Mouse (Mus musculus): ENCODE measurements around the gene Daw1.

Gene Daw1

GRCm38 (mm10) chr1:83159603-83160002 lies at the start of gene Daw1:
TSS of gene Daw1 (plus strand) at chr1:83159752.
- DNase-seq = peak; percentile 18

- DNase-seq = no peak
Observed at GRCm38 (mm10) chr1:83110992-83111391, 48.6 kb upstream of the Daw1 start.

GRCm38 (mm10) chr1:83111726-83112125 lies 47.8 kb upstream of the Daw1 start:
- DNase-seq = no peak

GRCm38 (mm10) chr1:83116447-83117137 lies 43.0 kb upstream of the Daw1 start, which contains the start of gene Ccl20:
TSS of gene Ccl20 (plus strand) at chr1:83116766.
- no peak for DNase-seq

GRCm38 (mm10) chr1:83117217-83117616 lies 42.3 kb upstream of the Daw1 start:
- no peak for DNase-seq

GRCm38 (mm10) chr1:83117661-83118060 lies 41.9 kb upstream of the Daw1 start:
- no peak for DNase-seq

GRCm38 (mm10) chr1:83119903-83120302 lies 39.6 kb upstream of the Daw1 start:
- DNase-seq = no peak

GRCm38 (mm10) chr1:83120312-83120711 lies 39.2 kb upstream of the Daw1 start:
- DNase-seq = no peak

- no peak for DNase-seq
Observed at GRCm38 (mm10) chr1:83123201-83123600, 36.4 kb upstream of the Daw1 start.

- DNase-seq = no peak
Observed at GRCm38 (mm10) chr1:83135829-83136228, 23.7 kb upstream of the Daw1 start.

- no peak for DNase-seq
Observed at GRCm38 (mm10) chr1:83137847-83138246, 21.7 kb upstream of the Daw1 start.

GRCm38 (mm10) chr1:83138721-83139120 lies 20.8 kb upstream of the Daw1 start:
- DNase-seq = no peak

- no peak for DNase-seq
Observed at GRCm38 (mm10) chr1:83141510-83141909, 18.0 kb upstream of the Daw1 start.

- no peak for DNase-seq
Observed at GRCm38 (mm10) chr1:83142055-83142454, 17.5 kb upstream of the Daw1 start.

- DNase-seq = no peak
Observed at GRCm38 (mm10) chr1:83146547-83146946, 13.0 kb upstream of the Daw1 start.

GRCm38 (mm10) chr1:83150227-83150626 lies 9.3 kb upstream of the Daw1 start:
- no peak for DNase-seq

GRCm38 (mm10) chr1:83152961-83153360 lies 6.6 kb upstream of the Daw1 start:
- no peak for DNase-seq

- DNase-seq = no peak
Observed at GRCm38 (mm10) chr1:83156876-83157275, 2.7 kb upstream of the Daw1 start.

- no peak for DNase-seq
Observed at GRCm38 (mm10) chr1:83161658-83162057, 2.1 kb downstream of the Daw1 start.

- no peak for DNase-seq
Observed at GRCm38 (mm10) chr1:83164027-83164426, 4.5 kb downstream of the Daw1 start.

GRCm38 (mm10) chr1:83169158-83169557 lies 9.6 kb downstream of the Daw1 start:
- DNase-seq = no peak

GRCm38 (mm10) chr1:83175985-83176384 lies 16.4 kb downstream of the Daw1 start:
- DNase-seq = peak; percentile 72

GRCm38 (mm10) chr1:83179531-83179930 lies 20.0 kb downstream of the Daw1 start:
- DNase-seq = peak; percentile 40

GRCm38 (mm10) chr1:83181418-83181817 lies 21.9 kb downstream of the Daw1 start:
- peak; percentile 47 for DNase-seq

- DNase-seq = no peak
Observed at GRCm38 (mm10) chr1:83187154-83187553, 27.6 kb downstream of the Daw1 start.
